Mouse (Mus musculus): ENCODE data around the gene Spsb4.

- TF ChIP-seq CTCF (IDR thresholded peaks at IDR 0.05; ENCODE audit: low read depth) (no peak), EP300 (IDR thresholded peaks at IDR 0.05; ENCODE audit: low read depth) (no peak)
These were observed 13.9 kb downstream of the Spsb4 start for GRCm38 (mm10) chr9:97004726-97005125.

All from heart, postnatal 0 days (tissue).